Mouse (Mus musculus) ovary, postnatal 10 days (tissue): Measurements from ENCODE around the gene Fam217a.
"Not testable (repeated sequence)": the region's sequence is repeated elsewhere in the genome, so short reads cannot be mapped to it uniquely, and the experiment has no call there.

Experiments
- DNase-seq: peaks from one replicate; pipeline ENCODE4 v3.0.0; 2022; ENCODE audit warnings: low spot score

Gene Fam217a

GRCm38 (mm10) chr13:34924210-34924609 is at the start of gene Fam217a, which contains the start of gene 4933417A18Rik:
Gene Fam217a (minus strand): TSS chr13:34924310.
Gene 4933417A18Rik (plus strand): TSS chr13:34924409.
- DNase-seq = no peak

DNA sequence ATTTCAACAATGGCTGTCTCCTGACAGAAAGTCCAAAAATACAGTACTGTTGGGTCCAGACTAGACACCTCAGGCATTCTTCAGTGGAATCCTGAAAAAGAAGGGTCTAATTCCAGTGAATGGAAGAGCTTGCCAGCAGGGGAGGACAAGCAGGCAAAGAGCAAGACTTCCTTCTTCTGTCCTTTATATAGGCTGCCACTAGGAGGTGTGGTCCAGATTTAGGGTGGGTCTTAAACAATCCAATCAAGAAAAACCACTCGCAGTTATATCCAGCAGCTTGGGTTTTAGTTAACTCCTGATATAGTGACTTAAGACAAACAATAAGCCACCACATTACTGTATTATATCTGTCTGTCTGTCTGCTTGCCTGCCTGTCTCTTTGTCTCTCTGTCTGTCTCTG is 49.7 kb upstream of the Fam217a start:
- no peak for DNase-seq

DNA sequence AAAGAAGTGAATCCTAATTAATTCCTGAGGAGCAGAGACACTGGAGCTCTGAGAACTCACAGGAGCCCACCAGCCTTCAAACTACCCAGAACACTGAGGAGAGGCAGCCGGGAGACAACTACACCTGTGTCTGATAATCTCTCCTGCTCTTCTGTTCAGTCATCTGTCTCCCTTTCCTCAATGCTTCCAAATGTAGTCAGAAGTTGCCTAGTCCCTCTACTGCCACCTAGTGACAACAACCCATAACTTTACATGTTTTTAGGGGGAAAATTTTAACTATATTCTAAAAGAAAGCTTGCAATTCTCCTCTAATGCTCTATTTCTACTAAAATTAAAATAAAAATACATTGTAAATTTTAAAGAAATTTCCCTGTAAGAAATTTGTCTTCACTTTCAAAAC is 49.0 kb upstream of the Fam217a start:
- DNase-seq = no peak

DNA sequence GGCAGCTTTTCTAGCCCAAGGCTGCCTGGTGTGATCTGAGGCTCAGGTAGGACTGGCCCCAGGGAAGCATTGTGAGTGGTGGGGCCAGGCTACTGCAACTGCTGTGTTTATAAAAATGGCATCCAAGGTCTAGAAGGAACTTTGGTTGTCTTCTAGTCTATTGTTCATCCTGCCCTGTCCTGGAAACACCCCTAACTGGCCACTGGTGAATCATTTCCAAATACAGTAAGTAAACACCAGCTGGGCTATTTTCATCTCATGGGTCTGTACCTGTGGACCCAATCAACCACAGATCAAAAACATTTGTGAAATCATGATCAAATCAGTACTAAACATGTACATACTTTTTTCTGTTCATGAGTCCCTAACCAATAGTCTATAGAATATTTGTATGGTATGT is 48.3 kb upstream of the Fam217a start:
- DNase-seq = not testable (repeated sequence)

DNA sequence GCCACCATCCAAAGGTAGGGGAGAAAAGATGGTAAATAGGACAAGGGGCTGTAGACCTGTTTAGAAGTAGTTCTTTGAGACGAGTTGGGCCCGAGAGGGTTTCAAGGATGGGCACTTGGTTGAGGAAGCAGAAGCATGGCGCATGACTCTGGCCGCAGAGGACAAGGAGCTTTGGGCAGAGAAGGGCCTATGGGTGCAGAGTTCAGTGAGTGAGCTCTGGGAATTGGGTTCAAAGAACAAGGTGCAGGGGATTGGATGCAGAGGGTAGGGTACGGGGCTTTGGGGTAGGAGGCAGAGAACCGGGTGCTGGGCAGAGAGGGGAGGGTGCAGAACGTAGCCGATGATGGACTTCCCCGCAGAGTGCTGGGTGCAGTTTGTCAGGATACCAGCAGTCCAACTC is 41.5 kb upstream of the Fam217a start:
- not testable (repeated sequence) for DNase-seq

GRCm38 (mm10) chr13:34964866-34965265 is 40.8 kb upstream of the Fam217a start:
- no peak for DNase-seq

GRCm38 (mm10) chr13:34964419-34964818 is 40.3 kb upstream of the Fam217a start:
- DNase-seq = no peak

DNA sequence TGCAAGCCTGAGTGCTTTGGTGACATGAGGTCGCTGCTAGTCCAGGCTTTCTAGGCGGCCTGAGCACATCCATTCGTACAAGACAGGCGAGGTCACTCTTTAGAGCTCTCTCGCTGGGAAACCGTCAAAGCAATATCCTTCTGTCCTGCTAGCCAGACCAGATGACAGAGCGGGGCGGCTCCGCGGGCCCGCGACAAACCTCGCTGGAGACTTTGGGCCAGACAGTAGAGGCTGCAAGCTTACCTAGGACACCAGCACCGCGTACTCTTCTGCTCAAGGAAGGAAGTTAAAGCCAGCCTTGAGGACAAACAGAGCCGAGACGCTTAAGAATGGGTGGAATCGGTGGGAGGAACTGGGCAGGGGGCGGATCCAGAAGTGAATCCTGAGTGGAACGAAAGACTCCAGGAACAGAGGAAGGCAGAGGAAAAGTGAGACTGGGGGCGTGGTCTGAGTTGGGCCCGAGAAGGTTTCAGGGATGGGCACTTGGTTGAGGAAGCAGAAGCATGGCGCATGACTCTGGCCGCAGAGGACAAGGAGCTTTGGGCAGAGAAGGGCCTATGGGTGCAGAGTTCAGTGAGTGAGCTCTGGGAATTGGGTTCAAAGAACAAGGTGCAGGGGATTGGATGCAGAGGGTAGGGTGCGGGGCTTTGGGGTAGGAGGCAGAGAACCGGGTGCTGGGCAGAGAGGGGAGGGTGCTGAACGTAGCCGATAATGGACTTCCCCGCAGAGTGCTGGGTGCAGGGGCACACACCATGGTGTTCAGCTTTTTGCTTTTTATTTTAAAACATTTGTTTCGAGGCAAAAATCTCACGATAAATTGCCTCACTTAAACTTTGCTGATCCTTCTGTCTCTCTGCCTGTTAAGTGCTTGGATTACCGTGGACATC is 39.6 kb upstream of the Fam217a start, which contains the start of gene Eci3:
Eci3 (minus strand) TSS at position 300 of the 887 bp plus-strand sequence.
- peak; percentile 10 for DNase-seq

- no peak for DNase-seq
Measured at GRCm38 (mm10) chr13:34960996-34961770, 37.1 kb upstream of the Fam217a start.

- not testable (repeated sequence) for DNase-seq
Measured at GRCm38 (mm10) chr13:34958158-34958557, 34.0 kb upstream of the Fam217a start.

GRCm38 (mm10) chr13:34956901-34957300 is 32.8 kb upstream of the Fam217a start:
- no peak for DNase-seq

DNA sequence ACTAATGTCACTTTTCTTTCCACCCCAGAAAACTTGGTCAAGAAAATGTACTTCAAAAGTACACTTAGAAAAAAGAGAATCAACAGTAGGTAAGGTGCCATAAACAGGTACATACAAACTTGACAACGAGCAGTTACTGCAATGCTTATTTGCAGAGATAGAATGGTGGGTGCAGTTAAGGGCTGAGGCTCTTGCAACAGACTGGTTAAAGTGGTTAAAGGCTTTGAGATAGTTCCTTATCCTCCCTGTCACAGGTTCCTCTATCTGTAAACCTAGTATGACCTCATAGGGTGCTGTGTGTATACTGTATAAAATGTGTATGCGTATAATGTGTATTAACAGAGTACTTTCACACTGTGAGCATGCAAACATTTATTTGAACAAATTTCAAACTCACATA is 27.3 kb upstream of the Fam217a start:
- DNase-seq = not testable (repeated sequence)

- DNase-seq = no peak
Measured at GRCm38 (mm10) chr13:34942370-34942769, 18.3 kb upstream of the Fam217a start.

DNA sequence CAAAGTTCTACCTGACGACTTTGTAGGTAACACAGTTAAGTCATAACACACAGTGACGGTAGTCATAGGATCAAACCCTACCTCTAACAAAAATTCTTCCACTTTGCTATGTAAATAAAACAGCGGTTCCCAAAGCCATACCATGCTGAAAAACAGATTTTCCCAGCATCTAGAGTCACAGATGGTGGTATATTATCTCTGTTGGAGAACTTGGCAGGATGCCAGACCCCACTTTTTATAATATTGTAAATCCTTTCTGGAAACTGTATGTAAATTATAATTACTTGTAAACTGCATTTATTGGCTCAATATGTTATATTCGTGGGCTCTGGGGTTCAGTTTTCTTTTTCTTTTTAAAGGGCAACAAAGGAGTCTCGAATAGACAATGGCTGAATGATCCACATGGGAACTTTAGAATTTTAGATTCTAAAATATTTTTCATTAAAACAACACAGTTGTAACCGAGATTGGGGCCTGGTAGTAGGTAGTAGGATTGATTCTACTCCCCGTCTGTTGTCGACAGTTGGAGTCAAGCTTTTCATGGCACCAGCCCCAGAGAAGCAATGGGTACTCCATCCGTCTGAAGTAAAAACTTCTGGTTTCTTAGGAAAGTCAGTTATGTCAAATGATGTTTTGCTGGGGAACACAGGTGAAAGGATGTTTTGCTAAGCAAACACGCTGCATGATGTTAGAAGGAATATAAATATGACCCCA is 11.0 kb upstream of the Fam217a start:
- DNase-seq = no peak

DNA sequence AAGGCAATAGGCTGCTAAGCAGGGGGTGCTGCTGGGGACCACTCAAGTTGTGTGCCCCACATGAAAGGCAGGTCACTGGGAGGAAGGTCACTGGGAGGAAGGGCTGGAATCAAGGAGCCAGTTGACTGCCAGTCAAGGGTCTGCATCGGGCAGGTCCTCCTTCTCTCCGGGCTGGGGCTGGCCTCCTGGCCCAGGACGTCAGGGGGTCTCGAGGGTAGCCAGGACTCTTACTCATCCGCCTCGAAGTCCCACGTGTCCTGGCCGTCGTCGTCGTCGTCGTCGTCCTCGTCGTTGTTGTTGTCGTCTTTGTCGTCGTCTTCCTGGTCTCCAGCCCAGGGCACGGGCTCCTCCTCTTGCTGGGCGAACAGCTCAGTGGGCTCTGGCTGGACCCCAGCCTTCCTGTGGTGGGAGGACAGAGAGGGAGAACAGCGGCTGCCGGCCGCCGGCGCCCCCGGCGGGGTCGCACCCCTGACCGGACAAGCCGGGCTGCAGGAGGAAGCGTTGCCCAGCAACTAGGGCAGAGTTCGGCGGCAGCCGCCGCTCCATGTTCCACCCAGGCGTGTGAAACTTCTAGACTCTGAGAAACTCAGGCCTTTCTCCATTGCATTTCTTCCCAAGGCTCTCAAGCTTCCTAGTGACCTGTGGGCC is 7.5 kb downstream of the Fam217a start:
- no peak for DNase-seq

GRCm38 (mm10) chr13:34914614-34915013 is 9.5 kb downstream of the Fam217a start:
- no peak for DNase-seq

- no peak for DNase-seq
Measured at GRCm38 (mm10) chr13:34892871-34893270, 31.2 kb downstream of the Fam217a start.

DNA sequence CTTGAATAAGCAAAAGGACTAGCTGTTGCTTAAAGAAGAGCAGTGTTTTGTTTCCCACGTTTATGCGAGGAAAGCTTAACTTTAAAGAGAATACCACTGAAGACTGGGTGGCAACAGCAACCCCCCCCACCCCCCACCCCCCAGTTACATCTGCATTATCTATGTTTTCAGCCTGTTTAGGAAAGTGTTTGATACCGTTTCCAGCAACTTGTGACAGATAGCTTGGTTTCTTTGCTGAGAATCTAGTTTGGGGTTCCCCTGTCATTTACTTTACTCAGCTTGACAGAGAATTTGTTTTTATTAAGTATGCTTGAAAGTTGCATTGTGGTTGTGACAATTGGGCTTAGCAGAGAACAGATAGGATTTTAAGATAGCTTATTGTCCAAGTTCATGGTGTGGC is 47.6 kb downstream of the Fam217a start:
- DNase-seq = no peak

GRCm38 (mm10) chr13:34875741-34876445 is 48.2 kb downstream of the Fam217a start:
- no peak for DNase-seq

DNA sequence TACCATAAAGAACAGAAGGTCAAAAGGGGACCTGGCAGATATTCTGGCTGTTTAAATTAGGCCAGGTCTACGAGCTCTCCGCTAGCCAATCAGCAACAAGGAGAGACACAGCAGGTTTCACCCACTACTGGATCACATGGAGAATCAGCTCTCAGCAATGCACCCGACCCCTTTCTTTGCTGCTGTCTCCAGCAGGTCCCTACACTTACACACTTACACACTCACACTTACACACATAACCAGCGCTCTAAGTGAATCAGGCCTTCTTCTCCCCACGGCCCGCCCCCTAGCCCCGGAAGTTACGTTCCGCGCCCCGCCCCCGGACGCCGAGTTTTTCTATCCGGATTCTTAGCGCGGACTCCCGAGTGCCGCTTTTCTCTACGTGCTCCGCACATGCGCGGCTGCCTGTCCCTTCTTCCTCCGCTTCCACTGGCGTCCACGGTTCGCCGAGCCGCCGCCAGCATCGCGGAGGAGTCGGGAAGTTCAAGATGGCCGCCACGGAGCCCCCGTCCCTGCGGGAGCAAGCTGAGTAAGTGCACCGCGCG is 48.9 kb downstream of the Fam217a start, which contains the start of gene Prpf4b:
Prpf4b (plus strand) TSS at position 137 of the 545 bp plus-strand sequence.
- peak; percentile 90 for DNase-seq

DNA sequence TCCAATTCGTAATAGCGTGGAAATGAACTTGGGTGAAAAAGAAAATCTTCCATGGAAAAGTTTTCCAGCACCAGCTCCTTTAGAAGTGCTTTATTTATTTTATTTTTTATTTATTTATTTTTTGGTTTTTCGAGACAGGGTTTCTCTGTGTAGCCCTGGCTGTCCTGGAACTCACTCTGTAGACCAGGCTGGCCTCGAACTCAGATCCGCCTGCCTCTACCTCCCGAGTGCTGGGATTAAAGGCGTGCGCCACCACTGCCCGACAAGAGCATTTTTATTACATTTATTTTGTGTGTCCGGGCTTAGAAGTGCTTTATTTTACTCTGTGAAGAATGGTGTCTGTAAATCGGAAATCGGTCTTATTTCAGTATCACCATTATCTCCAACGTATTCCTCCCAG is 49.4 kb downstream of the Fam217a start:
- peak; percentile 2 for DNase-seq
